Comparison of ENCODE assay signal across 10 mouse cellular contexts in the genomic region with DNA sequence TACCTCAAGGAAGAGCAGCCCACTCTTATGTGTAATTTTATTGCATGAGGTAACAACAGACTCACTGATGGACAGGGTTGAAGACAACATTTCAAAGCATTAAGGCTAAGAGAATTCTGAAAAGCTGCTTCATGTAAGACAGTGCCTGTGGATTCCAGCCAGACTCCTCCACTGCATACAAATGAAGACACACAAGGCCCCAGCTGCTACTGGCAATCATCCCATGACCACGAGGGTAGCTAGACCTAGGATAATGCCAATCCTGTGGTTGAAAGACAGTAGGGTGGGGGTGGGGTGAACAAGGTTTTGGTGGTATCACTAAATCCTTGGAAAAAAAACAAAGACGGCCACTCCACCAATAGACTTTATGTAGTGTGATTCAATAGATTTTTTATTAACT. TPM values are rescaled to one million over a fixed set of nuclear protein-coding genes. Genes with fewer than 3 reads are reported as not detected.
DNase-seq lines count a peak whose midpoint lies in the region; ATAC-seq and TF ChIP-seq lines count a peak whose summit lies in the region.
"Had no signal": no experiment of that assay in that cellular context is flagged by ENCODE, and none has a peak within 500 bp of the region (broad histone marks: within the 10 kb centered on the region; RNA-seq: fewer than 3 reads in every experiment).

No protein-coding gene starts in this region.

- H3K36me3 ChIP-seq in myocyte (ENCODE audit: control insufficient read depth, insufficient read depth): peaks cover 15% of the 10 kb centered on the region

- H3K4me2 ChIP-seq in myocyte (ENCODE audit: low read depth): peak overlapping the region; percentile 25
- H3K4me2 ChIP-seq: liver, embryonic 15.5 days had no signal

- H3ac ChIP-seq in myocyte (ENCODE audit: control insufficient read depth, insufficient read length): no peak overlapping the region

- DNase-seq in brain, embryonic 14.5 days (ENCODE audit: low read depth): peak; percentile 97
- DNase-seq in layer of hippocampus, adult 8-10 months (ENCODE audit: low spot score in 2 of 2): peak; percentile 72 to 83
- DNase-seq in kidney, adult 9 months: no peak
- no peak for DNase-seq in kidney, postnatal 14 days
- DNase-seq: gastrocnemius, postnatal 36 days; thymus, postnatal 4 days had no signal

- ATAC-seq in monocyte, adult 5-6 weeks (replicated peaks; ENCODE audit: insufficient number of reproducible peaks, low FRiP score, low TSS enrichment, poor library complexity, severe bottlenecking): no peak

- no peak for TF ChIP-seq CTCF in brain, embryonic 14.5 days (IDR thresholded peaks at IDR 0.05; ENCODE audit: borderline replicate concordance, extremely low read depth, insufficient read depth, insufficient read length)
- no peak for TF ChIP-seq CTCF in cortical plate, adult 2 months (IDR thresholded peaks at IDR 0.05; ENCODE audit: extremely low read depth, insufficient read depth, low read length)

- H3K79me2 ChIP-seq in myocyte (ENCODE audit: control insufficient read depth, insufficient read depth): peaks cover 6% of the 10 kb centered on the region

- H3K27me3 ChIP-seq in myocyte (ENCODE audit: control insufficient read depth, insufficient read depth, insufficient read length): no peaks in the 10 kb centered on the region
- H3K27me3 ChIP-seq: liver, embryonic 15.5 days had no signal

- H3K4me3 ChIP-seq in cortical plate, adult 2 months (ENCODE audit: insufficient read depth, low read length): no peak overlapping the region
- H3K4me3 ChIP-seq in myocyte: no peak overlapping the region
- H3K4me3 ChIP-seq: liver, embryonic 15.5 days had no signal

- peaks cover 4% of the 10 kb centered on the region for H3K4me1 ChIP-seq in cortical plate, adult 2 months (ENCODE audit: control insufficient read depth, insufficient read depth, low read length)
- H3K4me1 ChIP-seq: liver, embryonic 15.5 days had no signal

- no peak for TF ChIP-seq POLR2A in brain, embryonic 14.5 days (IDR thresholded peaks at IDR 0.05; ENCODE audit: borderline replicate concordance, extremely low read depth, insufficient read depth, insufficient read length, poor library complexity, severe bottlenecking)
- TF ChIP-seq POLR2A in cortical plate, adult 2 months (IDR thresholded peaks at IDR 0.05; ENCODE audit: extremely low read depth, insufficient read depth, low read length): no peak
- no peak for TF ChIP-seq POLR2A in myocyte (IDR thresholded peaks at IDR 0.05; ENCODE audit: insufficient read length, low read depth)

- H3K27ac ChIP-seq in cortical plate, adult 2 months (ENCODE audit: insufficient read depth, low read length): peak overlapping the region; percentile 84
- H3K27ac ChIP-seq: liver, embryonic 15.5 days had no signal

TF ChIP-seq in myocyte, 11 proteins besides CTCF, POLR2A, EP300 and RAD21:
- TF ChIP-seq MYOG (IDR thresholded peaks at IDR 0.05; ENCODE audit: control insufficient read depth in 1 of 3, insufficient read depth in 1 of 3, insufficient read length in 2 of 3, low read depth in 2 of 3) (peak in 2 of 3 experiments; percentile 67 to 78), USF1 (IDR thresholded peaks at IDR 0.05; ENCODE audit: low read depth) (peak; percentile 21), TCF12 (IDR thresholded peaks at IDR 0.05; ENCODE audit: insufficient read depth, poor library complexity, severe bottlenecking) (peak; percentile 86), REST (IDR thresholded peaks at IDR 0.05; ENCODE audit: insufficient read depth, insufficient read length) (no peak), POLR2AphosphoS2 (IDR thresholded peaks at IDR 0.05; ENCODE audit: insufficient read length, low read depth) (no peak), MYOD1 (IDR thresholded peaks at IDR 0.05; ENCODE audit: control insufficient read depth in 1 of 3, insufficient read length in 2 of 3, low read depth in 2 of 3) (peak; percentile 98 to 100 (median 100)), TCF3 (IDR thresholded peaks at IDR 0.05; ENCODE audit: insufficient read length, low read depth) (peak; percentile 74), SRF (IDR thresholded peaks at IDR 0.05; ENCODE audit: control insufficient read depth, insufficient read length, low read depth) (no peak)

RNA-seq across cellular contexts. Expression of gene 1700066M21Rik, which starts 10.5 kb away (rescaled TPM):
- 9.9 and 17.4 TPM in 2 replicates for polyA plus RNA-seq in brain, embryonic 14.5 days (2012; rRNA removed)
- polyA plus RNA-seq in cortical plate, adult 2 months (2012; rRNA removed): 18.7 and 19.9 TPM in 2 replicates
- total RNA-seq in layer of hippocampus, adult 8-10 months (2022): 10 to 100 TPM; 18.7 to 26.0 (median 21.8) TPM
- polyA plus RNA-seq in myocyte (2012; fragmentation: generic; extraction: Trizol): 5.9 TPM
- 14.6 to 27.8 TPM (median 20.0 TPM) in 3 replicates for total RNA-seq in monocyte, adult 5-6 weeks (2017)

RNA-seq across cellular contexts. Expression of gene Maip1, which starts 18.3 kb away (rescaled TPM):
- 11.7 and 11.9 TPM in 2 replicates for polyA plus RNA-seq in brain, embryonic 14.5 days (2012; rRNA removed)
- polyA plus RNA-seq in cortical plate, adult 2 months (2012; rRNA removed): 10.2 and 10.6 TPM in 2 replicates
- 10 to 100 TPM; 12.0 to 13.4 (median 12.5) TPM for total RNA-seq in layer of hippocampus, adult 8-10 months (2022)
- 6.9 TPM for polyA plus RNA-seq in myocyte (2012; fragmentation: generic; extraction: Trizol)
- 9.7 to 18.5 TPM (median 15.8 TPM) in 3 replicates for total RNA-seq in monocyte, adult 5-6 weeks (2017)

RNA-seq across cellular contexts. Expression of gene Tyw5, which starts 19.0 kb away (rescaled TPM):
- 19.3 and 21.5 TPM in 2 replicates for polyA plus RNA-seq in brain, embryonic 14.5 days (2012; rRNA removed)
- polyA plus RNA-seq in cortical plate, adult 2 months (2012; rRNA removed): 31.1 and 33.5 TPM in 2 replicates
- 10 to 100 TPM; 17.6 to 25.9 (median 22.3) TPM for total RNA-seq in layer of hippocampus, adult 8-10 months (2022)
- 6.4 TPM for polyA plus RNA-seq in myocyte (2012; fragmentation: generic; extraction: Trizol)
- total RNA-seq in monocyte, adult 5-6 weeks (2017): 47.4 to 82.2 TPM (median 64.4 TPM) in 3 replicates

Comparison
In these comparisons a context has a peak if more than half of its experiments do, and no peak if none do; other contexts are left out.
1. DNase-seq: peak in brain, embryonic 14.5 days (single experiment) and layer of hippocampus, adult 8-10 months (2 of 2); none in kidney, adult 9 months (single experiment) and kidney, postnatal 14 days (single experiment).